Mouse (Mus musculus) 3T3-L1 (cell line): ENCODE measurements at regions not wholly inside any gene's neighbourhood (a gene's known extent, or its start where the extent isn't known, plus 50 kb on each side); places are given as distances from the start of the nearest gene placed in this dataset.

ENCODE experiments used
- DNase-seq: peaks from one replicate; pipeline ENCODE4 v3.0.0-alpha.2; 2015; ENCODE audit warnings: low read depth, low spot score

- no peak for DNase-seq
These were observed 483.1 kb downstream of the Plcl1 start for GRCm38 (mm10) chr1:55888711-55889366.

GRCm38 (mm10) chr1:55890511-55891151 lies 484.9 kb downstream of the Plcl1 start:
- DNase-seq: peak; percentile 65

GRCm38 (mm10) chr1:55891894-55892293 lies 486.2 kb downstream of the Plcl1 start:
- no peak for DNase-seq

GRCm38 (mm10) chr1:55897572-55897971 lies 491.9 kb downstream of the Plcl1 start:
- no peak for DNase-seq

GRCm38 (mm10) chr1:55898031-55898430 lies 492.3 kb downstream of the Plcl1 start:
- no peak for DNase-seq

- no peak for DNase-seq
These were observed 494.3 kb downstream of the Plcl1 start for GRCm38 (mm10) chr1:55900033-55900432.

GRCm38 (mm10) chr1:55903177-55903576 lies 497.5 kb downstream of the Plcl1 start:
- no peak for DNase-seq

GRCm38 (mm10) chr1:55904571-55904970 lies 498.9 kb downstream of the Plcl1 start:
- no peak for DNase-seq

- no peak for DNase-seq
These were observed 499.5 kb downstream of the Plcl1 start for GRCm38 (mm10) chr1:55905232-55905631.

- no peak for DNase-seq
These were observed 504.3 kb downstream of the Plcl1 start for GRCm38 (mm10) chr1:55910024-55910423.

- DNase-seq: no peak
These were observed 508.6 kb downstream of the Plcl1 start for GRCm38 (mm10) chr1:55914284-55914683.

GRCm38 (mm10) chr1:55915940-55916339 lies 510.2 kb downstream of the Plcl1 start:
- DNase-seq: no peak

- DNase-seq: no peak
These were observed 513.8 kb downstream of the Plcl1 start for GRCm38 (mm10) chr1:55919516-55919915.

- DNase-seq: no peak
These were observed 541.2 kb downstream of the Plcl1 start for GRCm38 (mm10) chr1:55946786-55947549.

GRCm38 (mm10) chr1:55947618-55948283 lies 542.0 kb downstream of the Plcl1 start:
- no peak for DNase-seq

- DNase-seq: no peak
These were observed 543.9 kb downstream of the Plcl1 start for GRCm38 (mm10) chr1:55949606-55950005.

- DNase-seq: peak; percentile 15
These were observed 552.2 kb downstream of the Plcl1 start for GRCm38 (mm10) chr1:55957804-55958445.

GRCm38 (mm10) chr1:55960291-55960690 lies 554.6 kb downstream of the Plcl1 start:
- DNase-seq: peak; percentile 80

- DNase-seq: no peak
These were observed 558.1 kb downstream of the Plcl1 start for GRCm38 (mm10) chr1:55963867-55964266.

GRCm38 (mm10) chr1:55966273-55966672 lies 560.6 kb downstream of the Plcl1 start:
- DNase-seq: no peak

- DNase-seq: peak; percentile 67
These were observed 562.1 kb downstream of the Plcl1 start for GRCm38 (mm10) chr1:55967869-55968268.

GRCm38 (mm10) chr1:55977796-55978195 lies 572.1 kb downstream of the Plcl1 start:
- no peak for DNase-seq
